Mouse (Mus musculus) cerebellum, adult (tissue): ENCODE measurements around the gene Ccdc148.

Source experiments
- ATAC-seq: cut with Nextera tagmentation; 2 replicates; pipeline ENCODE4 v1.9.2; 2017; ENCODE audit warnings: mild to moderate bottlenecking, moderate library complexity, mixed read lengths; ENCODE audit not compliant: insufficient number of reproducible peaks, low FRiP score, low TSS enrichment

The Ccdc148 gene

DNA sequence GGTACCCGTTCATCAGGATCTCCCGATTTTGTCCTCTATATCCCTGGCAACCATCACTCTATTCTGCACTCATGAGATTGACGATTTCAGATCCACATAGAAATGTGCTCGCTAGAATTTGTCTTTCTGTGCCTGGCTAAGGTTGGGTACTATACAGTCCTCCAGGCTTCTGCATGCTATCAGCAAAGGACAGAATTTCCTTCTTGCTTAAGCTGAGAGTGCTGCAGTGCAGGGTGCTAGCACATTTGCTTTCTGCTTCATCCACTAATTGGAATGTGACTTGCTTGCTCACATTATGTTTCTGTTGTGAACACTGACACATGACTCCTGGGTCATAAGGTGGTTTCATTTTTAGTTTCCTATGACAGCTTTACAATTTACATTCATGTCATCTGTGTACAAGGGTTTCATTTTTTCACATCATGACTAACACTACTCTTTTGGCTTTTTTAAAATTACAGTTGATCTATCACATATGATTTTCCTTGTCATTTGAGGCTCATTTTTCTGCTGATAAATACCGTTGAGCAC is 104.8 kb downstream of the Ccdc148 start:
- peak; percentile 40; the same call in 1 of the 2 replicates for ATAC-seq

DNA sequence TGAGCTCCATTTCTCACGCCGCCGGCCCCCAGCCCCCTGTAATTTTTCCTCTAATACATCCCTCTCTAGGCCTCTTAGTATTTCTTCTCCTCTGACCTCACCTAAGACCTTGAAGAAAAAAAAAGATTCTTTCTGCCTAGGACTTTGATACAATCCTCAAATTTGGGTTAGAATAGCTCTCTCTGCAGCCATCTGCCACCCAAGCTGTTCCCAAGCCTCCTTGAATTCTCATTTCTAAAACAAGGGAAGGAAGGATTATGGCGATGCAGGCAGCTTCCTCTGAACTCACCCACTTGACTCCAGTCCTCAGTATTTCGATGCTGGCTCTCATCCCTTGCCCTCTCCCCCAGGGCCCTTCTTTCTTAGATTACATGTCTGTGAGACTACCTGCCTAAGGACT is 106.1 kb downstream of the Ccdc148 start:
- ATAC-seq = peak; percentile 93

DNA sequence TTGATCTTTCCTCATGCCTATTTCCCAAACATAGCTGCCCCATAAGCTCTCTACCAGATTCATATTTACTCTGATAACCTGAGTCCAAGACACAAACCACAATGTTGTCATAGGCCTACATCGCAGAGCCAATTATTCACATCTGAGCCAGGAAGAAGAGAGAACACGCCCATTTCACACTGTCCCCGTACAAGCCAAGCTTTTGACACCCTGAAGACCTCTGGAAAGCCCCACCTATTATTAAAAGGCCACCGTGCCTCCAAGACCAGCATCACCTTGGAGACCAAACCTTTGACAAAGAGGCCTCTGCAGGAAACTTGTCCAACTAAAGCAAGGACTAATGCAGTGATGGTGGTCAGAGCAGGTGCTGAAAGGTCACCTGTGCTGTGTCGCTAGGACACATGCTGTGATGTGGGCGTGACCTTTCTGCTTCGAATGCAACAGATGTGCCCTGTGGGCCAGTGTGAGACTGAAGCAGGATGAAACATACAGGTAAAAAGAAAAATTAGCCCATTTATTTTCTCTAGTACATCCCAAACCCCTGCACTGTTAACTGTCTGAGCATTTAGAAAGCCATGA is 106.9 kb downstream of the Ccdc148 start:
- no peak for ATAC-seq

DNA sequence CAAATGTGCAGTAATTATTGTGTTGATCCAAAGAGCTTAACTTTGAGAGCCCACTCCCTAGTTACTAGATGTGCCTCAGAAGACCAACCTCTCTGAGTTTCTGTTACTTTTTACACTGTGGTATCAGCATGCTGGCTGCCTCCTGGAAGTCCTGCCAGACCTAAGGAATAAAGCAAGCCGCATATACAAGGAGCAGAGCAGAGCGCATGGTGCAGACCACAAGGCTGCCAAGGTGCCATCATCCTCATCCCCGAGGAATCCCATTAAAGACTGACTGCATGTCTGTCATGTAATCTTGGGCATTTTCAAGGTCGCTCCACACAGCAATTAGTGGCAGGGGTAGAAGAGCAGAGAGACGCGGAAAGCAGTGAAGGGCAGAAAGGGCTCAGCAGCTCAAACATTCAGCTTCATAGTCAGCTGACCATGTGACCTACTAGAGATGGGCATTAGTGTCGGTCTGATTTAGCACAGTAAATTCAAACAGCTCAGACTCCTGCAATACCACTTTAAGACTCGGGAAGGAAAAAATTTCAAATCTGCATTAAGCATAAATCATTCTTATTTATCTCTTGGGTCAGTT is 110.1 kb downstream of the Ccdc148 start:
- no peak for ATAC-seq

DNA sequence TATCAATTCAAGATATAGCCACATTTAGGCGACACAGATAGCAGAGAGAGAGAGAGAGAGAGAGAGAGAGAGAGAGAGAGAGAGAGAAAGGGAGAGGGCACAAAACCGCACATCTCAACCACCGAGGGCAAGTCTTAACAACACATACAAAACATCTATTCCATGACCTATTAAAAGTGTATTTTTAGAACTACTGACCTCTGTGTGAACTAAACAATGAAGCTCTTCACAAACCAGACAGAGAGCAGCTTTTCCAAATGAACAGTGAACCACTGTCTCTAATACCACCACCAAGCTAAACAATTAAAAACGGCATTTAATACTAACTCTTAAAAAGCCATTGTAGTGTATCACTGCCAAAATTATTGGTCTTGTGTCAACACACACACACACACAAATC is 110.8 kb downstream of the Ccdc148 start:
- no peak for ATAC-seq

DNA sequence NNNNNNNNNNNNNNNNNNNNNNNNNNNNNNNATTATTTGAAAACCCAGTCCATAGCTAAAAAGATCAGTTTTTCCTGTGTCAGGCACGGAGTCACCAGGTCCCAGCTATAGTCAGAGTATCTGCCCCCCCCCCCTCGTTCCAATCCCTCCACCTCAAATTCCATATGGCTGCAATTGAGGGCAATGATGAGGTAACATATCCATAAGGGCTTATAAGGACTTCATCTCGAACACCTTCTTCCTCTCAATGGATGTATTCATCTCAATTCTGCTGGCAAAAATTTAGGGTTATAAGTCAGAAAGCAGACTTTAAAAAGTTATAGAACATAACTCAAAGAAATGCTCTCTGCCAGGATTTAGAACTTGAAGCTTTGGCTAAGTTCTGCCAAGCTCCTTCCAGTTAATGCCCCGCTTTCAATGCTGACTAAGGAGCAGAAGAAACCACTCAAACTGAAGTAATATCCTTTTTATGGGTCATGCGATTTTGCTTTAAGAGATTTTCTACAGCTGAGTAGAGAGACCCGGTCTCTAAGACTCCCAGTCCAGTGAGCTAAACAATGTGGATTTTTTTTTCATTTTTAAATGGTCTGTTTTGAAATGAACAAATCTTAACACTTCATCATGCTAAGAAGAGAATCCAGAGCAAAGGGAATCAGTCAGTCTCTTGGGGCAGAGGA is 111.6 kb downstream of the Ccdc148 start:
- no peak for ATAC-seq

DNA sequence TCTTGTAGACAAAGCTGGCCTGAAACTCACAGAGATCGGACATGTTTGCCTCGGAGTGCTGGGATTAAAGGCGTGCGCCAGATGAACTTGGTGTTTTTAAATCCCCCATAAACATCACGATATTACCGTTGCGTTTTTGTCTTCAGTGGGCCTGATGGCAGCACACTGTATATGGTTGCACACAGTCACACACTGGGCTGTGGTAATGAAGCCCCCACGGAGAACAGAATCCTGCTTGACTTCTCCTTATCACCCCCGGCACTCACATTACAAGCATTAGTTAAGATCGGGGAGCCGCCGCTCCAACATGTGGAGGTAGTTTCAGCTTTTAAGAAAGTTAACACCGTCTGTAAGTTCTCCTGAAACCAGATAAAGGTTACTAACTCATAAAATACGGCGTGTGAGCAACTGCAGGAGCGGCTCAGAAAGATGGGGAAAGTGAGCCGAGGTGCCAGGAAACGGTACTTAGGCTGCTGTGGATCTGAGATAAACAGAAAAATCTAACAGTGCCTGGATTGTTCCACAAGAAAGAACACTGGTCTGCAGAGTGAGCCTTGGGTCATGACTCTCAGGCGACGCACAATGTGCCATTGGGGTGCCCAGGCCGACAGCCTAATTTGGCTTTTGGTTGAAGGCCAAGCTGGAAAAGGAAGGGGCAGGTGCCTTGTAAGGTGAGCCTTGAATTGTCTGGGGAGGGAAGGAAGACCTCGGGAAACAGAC is 117.0 kb downstream of the Ccdc148 start:
- ATAC-seq = no peak

DNA sequence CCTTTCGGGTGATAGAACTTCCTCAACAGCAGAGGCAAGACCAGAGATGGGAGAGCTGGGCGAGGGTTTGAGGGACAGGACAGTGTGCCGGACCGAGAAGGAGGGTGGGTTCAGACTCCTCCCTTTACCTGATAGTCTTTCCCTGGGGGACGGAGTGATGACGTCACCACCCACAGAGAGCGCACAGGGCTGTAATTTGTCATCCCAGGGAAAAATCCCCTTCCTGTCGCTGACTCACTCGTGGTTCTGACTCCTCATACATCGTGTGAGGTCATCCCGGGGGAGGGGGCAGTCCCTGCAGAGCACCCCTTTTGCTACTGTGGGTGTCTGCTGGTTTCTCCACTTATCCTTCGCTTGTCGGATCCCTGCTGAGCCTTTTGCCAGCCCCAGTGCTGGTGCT is 117.9 kb downstream of the Ccdc148 start:
- no peak for ATAC-seq

DNA sequence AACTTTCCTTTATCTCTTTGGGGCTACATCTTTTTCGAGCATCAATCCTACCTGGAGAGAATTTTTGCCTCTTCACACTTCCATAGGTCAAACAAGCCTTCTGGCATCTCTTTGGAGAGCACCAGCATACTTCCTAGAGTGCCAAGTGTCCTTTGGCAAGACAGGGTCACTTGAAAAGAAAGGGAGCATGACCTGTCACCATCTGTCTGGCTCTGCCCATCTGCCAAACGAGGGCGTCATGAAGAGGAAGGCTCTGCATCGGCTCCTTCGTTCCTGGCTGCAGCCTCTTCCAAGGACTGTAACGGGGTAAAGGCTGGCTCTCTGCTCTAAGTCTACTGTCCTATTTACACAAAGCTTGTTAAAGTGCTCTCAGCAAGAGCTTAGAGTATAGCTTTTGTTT is 124.0 kb downstream of the Ccdc148 start:
- peak; percentile 80 for ATAC-seq

DNA sequence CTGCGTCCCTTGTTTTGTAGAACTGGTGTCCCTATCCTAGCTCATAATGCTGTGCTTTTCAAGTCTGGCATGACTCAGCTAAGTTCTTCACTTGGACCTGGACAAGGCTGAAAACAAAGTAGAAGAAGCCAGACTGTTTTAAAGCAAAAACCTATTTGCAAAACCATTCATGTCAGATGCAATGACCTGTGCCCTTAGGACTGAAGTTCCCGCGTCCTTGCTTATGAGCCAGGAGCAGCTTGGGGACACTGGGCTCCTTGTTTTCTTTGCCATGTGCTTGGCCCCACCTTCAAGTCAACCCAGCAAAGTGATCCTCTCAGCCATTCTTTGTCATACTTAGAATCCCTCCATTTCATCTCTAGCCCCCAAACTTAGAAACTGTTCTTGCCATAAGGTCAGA is 125.3 kb downstream of the Ccdc148 start:
- no peak for ATAC-seq

DNA sequence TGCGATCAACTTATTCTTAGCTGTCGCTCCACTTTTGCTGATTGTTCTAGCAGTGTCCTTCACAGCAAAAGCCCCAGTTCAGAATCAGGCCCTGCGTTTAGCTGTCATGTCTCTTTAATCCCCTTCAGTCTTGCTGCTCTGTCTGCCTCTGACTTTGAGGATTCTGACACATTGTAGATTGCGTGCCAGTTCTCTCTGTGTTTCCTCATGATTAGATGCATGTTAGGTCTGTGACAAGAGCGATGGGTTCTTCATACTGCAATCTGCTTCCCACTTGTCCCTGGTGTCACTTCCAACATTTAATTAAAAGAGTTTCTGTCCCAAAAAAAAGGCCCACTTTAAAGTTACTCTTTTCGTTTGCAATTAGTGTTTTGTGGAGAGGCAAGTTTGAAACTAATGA is 126.2 kb downstream of the Ccdc148 start:
- ATAC-seq = no peak

DNA sequence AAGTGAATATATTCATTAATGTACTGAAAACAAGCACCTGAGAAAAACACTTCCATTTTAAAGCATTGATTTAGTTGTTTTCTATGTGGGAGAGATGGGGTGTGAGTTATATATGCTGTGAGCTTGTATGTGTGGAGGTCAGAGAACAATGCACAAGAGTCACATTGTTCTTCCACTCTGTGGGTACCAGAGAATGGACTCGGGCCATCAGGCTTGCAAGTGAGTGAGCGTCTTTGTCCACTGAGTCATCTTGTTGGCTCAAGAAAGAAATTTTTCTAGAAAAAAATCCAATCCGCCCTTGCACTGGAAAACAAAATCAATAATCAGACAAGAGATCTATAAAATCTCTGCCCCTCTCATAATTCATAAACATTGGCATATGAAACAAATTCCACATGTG is 135.9 kb downstream of the Ccdc148 start:
- ATAC-seq = no peak

DNA sequence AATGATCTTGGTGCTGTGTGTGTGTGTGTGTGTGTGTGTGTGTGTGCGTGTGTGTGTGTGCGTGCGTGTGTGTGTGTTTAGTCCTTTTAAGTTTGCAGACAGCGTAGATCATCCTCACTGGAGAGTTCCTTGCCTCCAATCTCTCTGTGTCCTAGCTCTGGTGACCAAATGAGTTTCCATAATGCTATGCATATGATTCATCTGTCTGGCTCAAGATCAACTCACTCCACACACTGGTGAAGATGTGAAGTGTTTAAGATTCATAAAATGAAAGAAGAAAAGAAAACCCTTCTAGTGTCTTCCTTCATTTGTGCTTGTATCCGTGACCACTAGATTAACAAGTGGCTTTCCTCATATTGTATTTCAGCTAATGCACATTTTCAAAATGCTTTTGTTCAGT is 153.1 kb downstream of the Ccdc148 start:
- no peak for ATAC-seq

DNA sequence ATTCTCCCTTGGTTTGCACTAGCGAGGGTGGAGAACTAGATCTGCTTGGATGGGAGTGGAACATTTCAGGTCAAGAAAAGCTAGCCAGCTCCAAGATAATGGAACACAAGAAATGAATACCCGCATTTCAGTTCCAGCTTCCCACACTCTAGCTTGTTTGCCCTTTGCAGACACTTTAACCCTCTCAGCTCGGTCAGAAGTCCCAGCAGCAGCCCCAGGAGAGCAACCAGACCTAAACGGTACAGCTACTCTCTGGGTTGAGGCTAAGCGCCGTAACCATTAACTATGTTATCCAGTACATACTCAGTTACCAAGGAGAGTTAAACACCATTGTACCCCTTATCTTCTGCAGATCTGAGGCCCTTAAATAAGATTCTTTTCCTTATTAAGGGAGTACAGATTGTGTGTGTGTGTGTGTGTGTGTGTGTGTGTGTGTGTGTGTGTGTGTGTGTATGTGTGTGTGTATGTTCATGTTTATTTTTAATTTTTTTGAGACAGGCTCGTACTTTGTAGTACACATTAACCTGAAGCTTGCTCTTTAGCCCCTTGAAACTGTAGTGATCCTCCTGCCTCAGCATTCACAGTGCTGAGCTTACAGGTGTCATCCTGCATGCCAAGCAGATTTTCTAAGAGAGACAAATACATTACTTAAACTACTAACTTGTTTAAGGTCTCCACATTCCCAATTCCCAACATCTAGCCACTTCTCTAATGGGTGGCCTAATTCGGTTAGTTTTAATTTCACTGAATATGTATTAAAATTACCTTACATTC is 153.7 kb downstream of the Ccdc148 start:
- no peak for ATAC-seq

DNA sequence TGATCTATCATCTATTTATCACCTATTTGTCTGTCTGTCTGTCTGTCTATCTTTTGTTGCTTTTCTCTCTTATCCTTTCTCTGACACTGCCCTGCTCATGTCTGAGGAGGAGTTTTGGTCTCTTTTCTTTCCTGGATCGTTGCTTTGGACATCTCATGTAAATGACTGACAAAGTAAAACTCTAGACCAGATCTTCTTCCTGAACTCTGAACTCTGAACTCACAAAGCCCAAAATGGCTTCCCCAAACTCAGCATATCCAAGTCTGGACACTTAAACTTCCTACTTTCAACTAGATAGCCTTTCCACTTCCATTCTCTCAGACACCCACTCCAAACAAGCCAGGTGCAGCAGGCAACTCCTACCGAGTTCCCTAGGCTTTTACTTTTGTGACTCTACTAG is 163.3 kb downstream of the Ccdc148 start:
- no peak for ATAC-seq

DNA sequence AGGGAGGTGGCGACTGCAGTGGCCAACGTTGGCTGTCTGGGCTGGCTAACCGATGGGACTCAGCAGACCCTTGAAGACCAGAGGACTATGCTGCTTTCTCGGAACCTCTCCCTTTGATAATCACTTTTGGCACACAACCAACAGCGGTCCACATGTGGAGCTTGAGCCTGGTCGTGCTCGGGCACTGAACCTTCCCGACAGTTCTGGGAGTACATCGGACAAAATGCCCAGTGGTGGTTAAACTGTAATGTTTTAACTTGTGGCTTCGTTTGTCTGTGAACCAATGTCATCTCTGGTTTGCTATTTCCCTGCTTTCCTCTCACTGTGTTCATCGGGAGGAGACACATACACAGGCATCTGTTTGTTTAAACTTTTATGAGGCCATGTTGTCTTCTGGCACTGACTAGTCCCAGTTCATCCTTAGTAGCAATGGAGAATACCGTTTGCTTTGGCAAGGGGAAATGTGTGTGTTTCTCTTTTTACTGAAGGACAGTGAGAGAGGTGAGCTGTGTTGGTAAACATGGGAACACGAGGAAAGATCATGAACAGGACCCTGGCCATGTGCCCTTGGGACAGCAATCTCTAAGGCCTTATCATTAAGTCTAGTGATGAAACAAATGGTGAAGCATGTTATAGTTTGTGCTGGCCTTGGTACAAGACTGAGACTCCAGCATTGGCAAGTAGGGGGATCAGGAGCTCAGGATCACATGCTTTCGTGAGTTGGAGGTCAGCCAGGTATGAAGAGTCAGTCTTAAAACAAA is 167.9 kb downstream of the Ccdc148 start:
- ATAC-seq = no peak

DNA sequence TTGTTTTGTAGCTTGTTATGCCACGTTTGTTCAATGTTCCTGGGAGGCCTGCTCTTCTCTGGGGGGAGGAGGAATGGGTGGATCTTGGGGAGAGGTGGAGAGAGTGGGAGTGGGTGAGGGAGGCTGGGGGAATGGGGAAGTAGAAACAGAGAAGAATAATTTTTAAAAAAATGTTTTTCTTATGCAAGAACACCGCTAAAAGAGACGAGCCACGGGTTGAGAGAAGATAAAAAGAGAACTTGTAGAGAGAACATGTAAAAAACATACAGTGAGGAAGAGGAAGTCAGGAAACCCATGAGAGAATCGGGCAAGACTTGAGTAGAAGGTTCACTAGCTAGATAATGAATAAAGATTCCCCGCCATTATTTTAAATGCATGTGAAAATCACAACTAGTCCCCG is 182.4 kb downstream of the Ccdc148 start:
- no peak for ATAC-seq

DNA sequence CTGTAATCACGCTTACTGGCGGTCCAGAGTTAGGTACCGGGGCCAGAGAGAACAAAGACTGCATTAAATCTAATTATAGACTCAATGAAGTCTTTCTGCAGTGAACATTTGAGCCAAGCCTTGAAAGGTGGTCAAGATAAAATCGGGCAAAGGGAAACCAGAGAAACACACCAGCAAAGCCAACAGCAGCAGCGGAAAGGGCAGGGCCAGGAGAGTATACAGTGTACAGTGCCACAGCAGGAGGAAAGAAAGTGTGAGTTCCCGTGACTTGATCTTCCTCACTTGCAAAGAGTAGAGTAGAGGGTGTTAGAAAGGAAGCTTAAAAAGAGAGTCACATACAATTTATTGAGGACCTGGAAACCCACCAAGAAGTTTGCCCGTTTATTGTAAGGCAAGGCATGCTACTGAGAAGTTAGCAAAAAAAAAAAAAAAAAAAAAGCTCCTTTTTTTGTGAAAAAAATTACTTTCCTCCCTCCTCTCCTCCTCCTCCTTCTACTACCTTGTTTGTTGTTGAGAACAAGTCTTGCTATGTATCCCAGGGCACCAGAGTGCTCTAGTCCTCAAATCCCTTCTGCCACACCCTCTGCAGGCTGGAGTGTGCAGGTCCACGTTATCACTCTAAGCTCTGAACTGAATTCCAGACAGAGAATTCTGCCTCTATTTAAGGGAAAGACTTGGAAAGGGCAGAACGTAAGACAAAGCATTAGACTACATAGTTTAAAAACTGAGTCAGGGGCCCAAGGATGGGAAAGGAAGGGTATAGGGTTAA is 188.8 kb downstream of the Ccdc148 start:
- no peak for ATAC-seq

DNA sequence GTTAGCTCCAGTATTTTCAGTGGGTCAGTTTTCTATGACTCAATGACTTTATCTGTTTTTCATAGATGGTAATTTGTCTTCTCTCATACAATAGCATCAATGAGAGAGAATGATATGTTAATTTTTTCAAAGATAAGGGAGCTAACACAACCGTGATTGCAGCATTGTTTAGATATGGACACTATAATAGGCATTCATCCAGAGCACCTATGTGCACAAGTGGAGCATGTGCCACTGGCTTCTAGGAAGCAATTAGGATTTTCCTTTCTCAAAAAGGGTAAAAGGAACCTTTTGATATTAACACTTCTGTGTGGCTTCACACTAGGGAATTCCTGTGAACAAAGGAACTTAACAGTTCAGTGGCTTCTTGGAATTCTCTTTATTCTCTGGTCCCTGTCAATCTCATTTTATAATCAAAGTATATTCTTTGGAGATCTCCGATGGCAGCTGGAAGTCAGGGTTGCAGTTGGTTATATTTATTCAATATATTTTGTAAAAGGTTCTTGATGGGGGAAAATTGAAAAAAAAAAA is 203.6 kb downstream of the Ccdc148 start:
- no peak for ATAC-seq
